Mouse (Mus musculus) heart, postnatal 0 days (tissue): ENCODE measurements around the gene Dmrt1. TPM values are rescaled to one million over a fixed set of nuclear protein-coding genes. Genes with fewer than 3 reads are reported as not detected.
A peak's percentile ranks its signal among the peaks of the same experiment; 100 is the strongest.
"Not testable (repeated sequence)": the region's sequence is repeated elsewhere in the genome, so short reads cannot be mapped to it uniquely, and the experiment has no call there.

Experiments
- ATAC-seq: fragments of 200-750 bp; cut with Nextera tagmentation; 2 replicates; pipeline ENCODE4 v1.8.0; 2017; ENCODE audit warnings: low read depth, moderate number of reproducible peaks, moderate library complexity; ENCODE audit not compliant: insufficient read depth
- DNase-seq: peaks from one replicate; pipeline ENCODE4 v3.0.0-alpha.2; 2016; ENCODE audit warnings: low spot score
- H3K27ac ChIP-seq: fragments of 300-500 bp; sonication (generic); 2 replicates; pipeline ENCODE4 v1.5.1; 2014; ENCODE audit warnings: low read depth, mild to moderate bottlenecking
- H3K27me3 ChIP-seq: fragments of 300-500 bp; sonication (generic); 2 replicates; pipeline ENCODE4 v1.6.1; 2014; ENCODE audit warnings: low read length, mixed read lengths; ENCODE audit not compliant: control insufficient read depth, insufficient read depth
- H3K36me3 ChIP-seq: fragments of 300-500 bp; sonication (generic); replicated peaks from 2 replicates; pipeline ENCODE4 v1.6.1; 2014; ENCODE audit warnings: low read length, mixed read lengths; ENCODE audit not compliant: control insufficient read depth, insufficient read depth
- H3K4me1 ChIP-seq: fragments of 300-500 bp; sonication (generic); 2 replicates; pipeline ENCODE4 v1.6.1; 2014; ENCODE audit warnings: antibody characterized with exemption; ENCODE audit not compliant: control insufficient read depth, insufficient read depth
- H3K4me2 ChIP-seq: fragments of 300-500 bp; sonication (generic); 2 replicates; pipeline ENCODE4 v1.6.1; 2014; ENCODE audit warnings: low read depth, mild to moderate bottlenecking, low read length, moderate library complexity
- H3K4me3 ChIP-seq: fragments of 300-500 bp; sonication (generic); 2 replicates; pipeline ENCODE4 v1.5.1; 2014; ENCODE audit warnings: low read depth, low read length
- H3K9ac ChIP-seq: fragments of 300-500 bp; sonication (generic); replicated peaks from 2 replicates; pipeline ENCODE4 v1.6.1; 2014; ENCODE audit warnings: low read depth, low read length, mixed read lengths
- H3K9me3 ChIP-seq: fragments of 300-500 bp; sonication (generic); replicated peaks from 2 replicates; pipeline ENCODE4 v1.6.1; 2016; ENCODE audit warnings: low read length; ENCODE audit not compliant: control insufficient read depth
- CTCF ChIP-seq: IDR thresholded peaks from 2 replicates; pipeline ENCODE4 v1.5.1; 2016; ENCODE audit warnings: antibody characterized with exemption, control low read depth, low read depth
- EP300 ChIP-seq: IDR thresholded peaks from 2 replicates; pipeline ENCODE4 v1.6.1; 2016; ENCODE audit warnings: antibody characterized with exemption, low read depth
- WGBS: fragments of 180-500 bp; shearing (Covaris S2); extraction: QIAGEN DNeasy Blood & Tissue Kit; methylation state at CpG from one replicate; pipeline ENCODE4 v1.1.7; 2014; 5-methylcytosine and 5-hydroxymethylcytosine counted together
- polyA plus RNA-seq: library from polyadenylated mRNA; unstranded; fragments of >200 nt; fragmentation: Nextera tagmentation; extraction: Ambion mirVana; gene quantifications from 2 replicates; pipeline ENCODE4 v1.2.1, GENCODE M21; 2015
- total RNA-seq: library from RNA; depleted of rRNA; stranded (reverse); fragments of >200 nt; gene quantifications from 2 replicates; pipeline ENCODE4 v1.2.3, GENCODE M21; 2014; ENCODE audit warnings: low replicate concordance; rRNA removed

Dmrt1 gene
- total RNA-seq (not detected in 2 replicates), polyA plus RNA-seq (not detected in 2 replicates)

DNA sequence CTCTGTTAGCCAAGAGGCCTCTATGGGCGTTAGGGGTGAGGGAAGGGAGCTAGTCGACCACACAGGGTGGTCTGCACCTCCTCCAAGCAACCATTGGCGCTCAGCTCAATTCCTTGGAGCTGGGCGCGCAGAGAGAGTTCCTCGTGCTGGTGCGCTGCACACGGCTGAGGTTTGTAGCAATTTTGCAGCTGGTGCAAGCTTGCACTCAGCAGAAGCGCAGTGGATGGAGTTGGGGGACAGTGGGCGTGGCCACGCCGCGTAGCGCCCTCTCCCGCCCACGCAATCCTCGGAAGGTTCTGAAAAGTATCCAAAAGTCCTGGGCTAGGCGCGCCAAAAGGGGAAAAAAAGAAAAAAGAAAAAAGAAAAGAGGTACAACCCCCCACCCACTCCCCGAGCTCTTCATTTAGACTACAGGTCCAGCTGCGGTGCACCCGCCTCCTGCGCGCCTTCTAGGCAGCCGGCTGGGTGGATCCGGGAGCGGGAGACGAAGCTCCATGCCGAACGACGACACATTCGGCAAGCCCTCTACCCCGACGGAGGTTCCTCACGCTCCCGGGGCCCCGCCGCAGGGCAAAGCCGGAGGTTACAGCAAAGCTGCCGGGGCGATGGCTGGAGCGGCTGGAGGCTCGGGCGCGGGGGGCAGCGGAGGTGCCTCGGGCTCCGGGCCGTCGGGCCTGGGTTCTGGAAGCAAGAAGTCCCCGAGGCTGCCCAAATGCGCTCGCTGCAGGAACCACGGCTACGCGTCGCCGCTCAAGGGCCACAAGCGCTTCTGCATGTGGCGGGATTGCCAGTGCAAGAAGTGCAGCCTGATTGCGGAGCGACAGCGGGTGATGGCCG lies at the start of gene Dmrt1:
TSS of gene Dmrt1 (plus strand) at position 259 of the 837 bp plus-strand sequence.
- 1% methylated on average over 64 of the region's 64 CpGs for WGBS
- Histone ChIP-seq H3K4me3 (peak within 1 kb of the TSS; percentile 32), H3K27ac (no peak within 1 kb of the TSS), H3K4me2 (peak within 1 kb of the TSS; percentile 49), H3K4me1 (no peaks in the 10 kb centered on the region), H3K36me3 (no peaks in the 10 kb centered on the region), H3K9ac (no peak within 1 kb of the TSS), H3K27me3 (peaks cover 81% of the 10 kb centered on the region), H3K9me3 (no peaks in the 10 kb centered on the region)
- no peak for TF ChIP-seq EP300
- TF ChIP-seq CTCF: no peak
- ATAC-seq (no peak), DNase-seq (no peak)

DNA sequence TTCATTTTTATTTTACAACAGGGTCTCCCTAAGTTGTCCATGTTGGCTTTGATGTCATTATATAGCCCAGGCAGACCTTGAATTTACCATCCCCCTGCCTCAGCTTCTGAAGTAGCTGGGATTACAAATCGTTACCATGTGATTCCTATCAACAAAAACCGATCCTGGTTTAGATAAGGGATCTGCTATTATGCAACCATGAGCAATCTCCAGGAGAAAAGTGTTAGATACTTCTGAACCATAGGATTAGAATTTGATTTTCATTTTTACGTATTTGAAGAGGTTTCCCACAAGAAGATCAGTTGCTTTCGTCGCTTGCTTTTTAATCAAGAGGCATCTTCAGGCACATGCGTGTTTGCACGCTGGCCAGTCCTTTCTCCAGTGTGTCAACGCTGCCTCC lies 44.7 kb upstream of the Dmrt1 start:
- TF ChIP-seq EP300 (no peak), CTCF (no peak)
- Histone ChIP-seq H3K9ac (no peak overlapping the region), H3K4me2 (no peak overlapping the region), H3K27me3 (no peaks in the 10 kb centered on the region), H3K36me3 (no peaks in the 10 kb centered on the region), H3K9me3 (no peaks in the 10 kb centered on the region), H3K27ac (no peak overlapping the region), H3K4me3 (no peak overlapping the region), H3K4me1 (no peaks in the 10 kb centered on the region)
- no peak for ATAC-seq
- no peak for DNase-seq
- WGBS: 80% methylated on average over 8 of the region's 8 CpGs

DNA sequence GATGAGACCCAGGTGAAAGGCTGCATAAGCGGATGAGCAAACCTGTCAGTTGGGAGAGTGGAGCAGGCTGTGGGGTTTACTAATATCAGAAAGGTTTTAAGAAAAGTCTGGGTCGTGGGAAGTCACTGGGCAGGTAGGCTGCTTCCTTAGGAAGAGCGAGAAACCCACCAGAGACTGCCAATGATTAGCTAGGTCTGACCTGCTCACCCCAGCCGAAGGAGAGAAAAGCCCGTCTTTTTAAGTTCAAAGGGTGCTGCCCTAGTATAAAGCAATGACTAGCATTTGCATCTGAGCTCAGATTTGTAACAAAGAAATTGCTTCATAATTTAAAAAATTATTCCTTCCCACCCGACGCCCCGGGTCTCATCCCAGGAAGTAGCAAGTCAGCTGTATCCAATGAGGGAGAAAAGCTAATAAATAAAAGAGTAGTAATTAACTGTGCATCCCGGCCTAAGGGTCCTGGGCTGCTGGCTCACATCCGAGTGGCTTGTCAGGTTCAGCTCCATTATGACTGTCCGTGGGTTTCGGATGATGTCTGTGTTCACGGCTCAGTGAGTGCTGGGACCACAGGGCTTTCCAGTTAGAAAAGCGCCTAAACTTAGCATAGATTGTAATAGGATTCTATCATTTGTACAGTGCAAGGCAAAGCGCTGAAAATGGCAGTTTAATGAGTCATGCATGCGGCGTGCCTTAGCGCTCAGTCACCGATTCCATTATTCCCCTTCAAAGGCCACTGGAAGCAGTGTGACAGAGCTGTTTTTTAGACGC lies 43.7 kb upstream of the Dmrt1 start:
- H3K4me2 ChIP-seq: no peak overlapping the region
- TF ChIP-seq EP300: no peak
- TF ChIP-seq CTCF: no peak
- no peak overlapping the region for H3K9ac ChIP-seq
- no peak overlapping the region for H3K4me3 ChIP-seq
- no peak overlapping the region for H3K27ac ChIP-seq
- no peaks in the 10 kb centered on the region for H3K36me3 ChIP-seq
- H3K4me1 ChIP-seq: no peaks in the 10 kb centered on the region
- ATAC-seq: no peak
- no peaks in the 10 kb centered on the region for H3K9me3 ChIP-seq
- H3K27me3 ChIP-seq: no peaks in the 10 kb centered on the region
- DNase-seq: no peak
- WGBS: 82% methylated on average over 20 of the region's 20 CpGs

DNA sequence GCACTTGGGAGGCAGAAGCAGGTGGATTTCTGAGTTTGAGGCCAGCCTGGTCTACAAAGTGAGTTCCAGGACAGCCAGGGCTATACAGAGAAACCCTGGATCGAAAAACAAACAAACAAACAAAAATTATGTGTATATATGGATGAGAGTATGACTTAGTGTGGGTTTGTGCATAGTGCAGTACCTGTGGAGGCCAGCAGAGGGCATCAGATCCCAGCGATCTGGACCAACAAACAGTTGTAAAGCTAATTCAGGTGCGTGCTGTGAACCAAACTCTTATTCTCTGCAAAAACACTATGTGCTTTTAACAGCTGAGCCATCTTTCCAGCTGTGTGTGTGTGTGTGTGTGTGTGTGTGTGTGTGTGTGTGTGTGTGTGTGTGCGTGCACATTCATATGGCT lies 29.6 kb upstream of the Dmrt1 start:
- not testable (repeated sequence) for H3K9me3 ChIP-seq, H3K4me2 ChIP-seq, ATAC-seq, H3K4me1 ChIP-seq, H3K36me3 ChIP-seq, H3K4me3 ChIP-seq, DNase-seq, H3K27me3 ChIP-seq, H3K9ac ChIP-seq, H3K27ac ChIP-seq
- TF ChIP-seq CTCF: peak; percentile 23; the same call in 1 of the 2 replicates
- WGBS: 57% methylated on average over 4 of the region's 4 CpGs

DNA sequence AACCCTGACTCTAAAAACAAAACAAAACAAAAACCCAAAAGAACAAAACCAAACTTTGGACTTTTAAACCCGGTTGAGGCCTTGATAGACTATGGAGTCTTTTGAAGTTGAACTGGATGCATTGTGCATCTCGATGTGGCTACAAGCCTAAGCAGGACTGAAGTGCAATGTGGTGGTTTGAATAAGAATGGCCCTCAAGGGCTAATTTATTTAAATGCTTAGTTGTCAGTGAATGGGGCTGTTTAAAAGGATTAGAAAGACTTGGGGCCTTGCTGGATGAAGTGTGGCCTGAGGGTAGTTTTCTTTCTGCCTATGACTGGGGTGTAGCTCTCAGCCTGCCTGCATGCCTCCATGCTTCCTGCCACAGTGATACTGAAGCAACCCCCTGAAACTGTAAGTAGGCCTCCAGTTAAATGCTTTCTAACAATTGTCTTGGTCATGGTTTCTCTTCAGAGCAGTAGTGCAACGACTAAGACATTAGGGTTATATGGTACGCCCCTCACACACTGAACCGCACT lies 26.2 kb upstream of the Dmrt1 start:
- ATAC-seq: no peak
- Histone ChIP-seq H3K4me3 (no peak overlapping the region), H3K27ac (no peak overlapping the region), H3K9me3 (peaks cover 3% of the 10 kb centered on the region; the same call in 1 of the 2 replicates), H3K9ac (no peak overlapping the region), H3K4me2 (no peak overlapping the region), H3K4me1 (no peaks in the 10 kb centered on the region), H3K27me3 (no peaks in the 10 kb centered on the region), H3K36me3 (no peaks in the 10 kb centered on the region)
- no peak for DNase-seq
- TF ChIP-seq EP300 (no peak), CTCF (no peak)
- 86% methylated on average over 5 of the region's 5 CpGs for WGBS
